Mouse (Mus musculus): Measurements from ENCODE around the gene Prdm10.

DNA sequence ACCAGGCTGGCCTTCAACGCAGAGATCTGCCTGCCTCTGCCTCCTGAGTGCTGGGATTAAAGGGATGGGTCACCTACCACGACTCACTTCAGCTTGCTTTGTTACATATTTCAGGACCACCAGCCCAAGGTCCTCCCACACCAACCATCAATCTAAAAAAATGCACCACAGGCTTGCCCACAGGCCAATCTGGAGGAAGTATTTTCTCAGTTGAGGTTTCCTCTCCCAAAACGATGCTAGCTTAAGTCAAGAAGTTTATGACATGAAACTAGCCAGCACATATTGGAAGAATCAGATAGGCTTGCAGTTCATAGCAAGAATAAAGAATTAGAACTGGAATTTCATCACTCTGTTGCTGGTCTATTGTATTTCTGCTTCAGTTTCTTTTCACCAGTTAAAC, 24.0 kb downstream of the Prdm10 start:
- TF ChIP-seq CTCF (IDR thresholded peaks at IDR 0.05; ENCODE audit: borderline replicate concordance, extremely low read depth, insufficient read depth, insufficient read length) (no peak), POLR2A (IDR thresholded peaks at IDR 0.05; ENCODE audit: borderline replicate concordance, extremely low read depth, insufficient read depth, insufficient read length, poor library complexity, severe bottlenecking) (no peak)

All from brain, embryonic 14.5 days (tissue).